Mouse (Mus musculus) layer of hippocampus, postnatal 36 days (tissue): Measurements from ENCODE around the gene Fndc3b. TPM values are rescaled to one million over a fixed set of nuclear protein-coding genes. Genes with fewer than 3 reads are reported as not detected.

Experiments used
- DNase-seq, 2 experiments: peaks; one replicate each; pipeline ENCODE4 v3.0.0; 2022
- total RNA-seq, 2 experiments: library from RNA; stranded (reverse); gene quantifications; 2 replicates each; pipeline ENCODE4 v1.2.3; 2021

Fndc3b gene
- total RNA-seq, 2 experiments from 2014 or later: 21.0 to 22.9 TPM

- no peak for DNase-seq
Observed at GRCm38 (mm10) chr3:27617733-27618132, 93.4 kb downstream of the Fndc3b start.

- no peak for DNase-seq
Observed at GRCm38 (mm10) chr3:27617237-27617499, 93.9 kb downstream of the Fndc3b start.

- no peak for DNase-seq
Observed at GRCm38 (mm10) chr3:27616421-27617236, 94.5 kb downstream of the Fndc3b start.

GRCm38 (mm10) chr3:27615479-27615878 is 95.6 kb downstream of the Fndc3b start:
- DNase-seq: no peak

- no peak for DNase-seq
Observed at GRCm38 (mm10) chr3:27613828-27614227, 97.3 kb downstream of the Fndc3b start.

- no peak for DNase-seq
Observed at GRCm38 (mm10) chr3:27613011-27613410, 98.1 kb downstream of the Fndc3b start.

GRCm38 (mm10) chr3:27611986-27612385 is 99.1 kb downstream of the Fndc3b start:
- no peak for DNase-seq

GRCm38 (mm10) chr3:27610547-27610946 is 100.6 kb downstream of the Fndc3b start:
- DNase-seq: no peak

GRCm38 (mm10) chr3:27610089-27610488 is 101.0 kb downstream of the Fndc3b start:
- DNase-seq: no peak

GRCm38 (mm10) chr3:27607796-27608151 is 103.3 kb downstream of the Fndc3b start:
- no peak for DNase-seq

- peak; percentile 43 to 46 for DNase-seq
Observed at GRCm38 (mm10) chr3:27607081-27607795, 103.9 kb downstream of the Fndc3b start.

- DNase-seq: no peak
Observed at GRCm38 (mm10) chr3:27606626-27607025, 104.5 kb downstream of the Fndc3b start.

GRCm38 (mm10) chr3:27605613-27606012 is 105.5 kb downstream of the Fndc3b start:
- no peak for DNase-seq

GRCm38 (mm10) chr3:27605081-27605480 is 106.0 kb downstream of the Fndc3b start:
- no peak for DNase-seq

- DNase-seq: no peak
Observed at GRCm38 (mm10) chr3:27604629-27605028, 106.5 kb downstream of the Fndc3b start.

- DNase-seq: no peak
Observed at GRCm38 (mm10) chr3:27603905-27604620, 107.0 kb downstream of the Fndc3b start.

GRCm38 (mm10) chr3:27600645-27601044 is 110.5 kb downstream of the Fndc3b start:
- no peak for DNase-seq

GRCm38 (mm10) chr3:27600197-27600596 is 110.9 kb downstream of the Fndc3b start:
- DNase-seq: no peak

- DNase-seq: no peak
Observed at GRCm38 (mm10) chr3:27598437-27599382, 112.4 kb downstream of the Fndc3b start.

GRCm38 (mm10) chr3:27593485-27594138 is 117.5 kb downstream of the Fndc3b start:
- DNase-seq: no peak

GRCm38 (mm10) chr3:27592728-27593484 is 118.2 kb downstream of the Fndc3b start:
- DNase-seq: no peak
